Mouse (Mus musculus): ENCODE results near the gene Hoxc9.

The Hoxc9 gene

GRCm38 (mm10) chr15:102978615-102979515, 2.6 kb downstream of the Hoxc9 start:
- peak in 1 of 2 experiments; percentile 63 for DNase-seq

GRCm38 (mm10) chr15:102979936-102980335, 3.7 kb downstream of the Hoxc9 start:
- no peak for DNase-seq

- peak; percentile 39 to 48 for DNase-seq
Observed at GRCm38 (mm10) chr15:102980352-102980751, 4.1 kb downstream of the Hoxc9 start.

GRCm38 (mm10) chr15:102980912-102981311, 4.7 kb downstream of the Hoxc9 start:
- peak; percentile 44 to 60 for DNase-seq

- DNase-seq = peak; percentile 82 to 89
Observed at GRCm38 (mm10) chr15:102981379-102982288, 5.4 kb downstream of the Hoxc9 start.

GRCm38 (mm10) chr15:102983716-102984115, 7.5 kb downstream of the Hoxc9 start:
- DNase-seq = peak; percentile 55 to 62

- DNase-seq = peak; percentile 44 to 60
Observed at GRCm38 (mm10) chr15:102984521-102984920, 8.3 kb downstream of the Hoxc9 start.

GRCm38 (mm10) chr15:102984925-102985324, 8.7 kb downstream of the Hoxc9 start:
- DNase-seq = peak; percentile 43 to 62

GRCm38 (mm10) chr15:102987124-102987833, 11.0 kb downstream of the Hoxc9 start:
- DNase-seq = peak; percentile 97 to 99

- no peak for DNase-seq
Observed at GRCm38 (mm10) chr15:102988078-102988477, 11.8 kb downstream of the Hoxc9 start.

GRCm38 (mm10) chr15:102990461-102991397, 14.5 kb downstream of the Hoxc9 start, which contains the start of gene Hoxc8:
Hoxc8 (plus strand) TSS chr15:102990607.
- DNase-seq = peak; percentile 78 to 87

- no peak for DNase-seq
Observed at GRCm38 (mm10) chr15:102991782-102992181, 15.5 kb downstream of the Hoxc9 start.

GRCm38 (mm10) chr15:102992206-102992605, 16.0 kb downstream of the Hoxc9 start:
- DNase-seq = peak in 1 of 2 experiments; percentile 51

GRCm38 (mm10) chr15:102992863-102993262, 16.6 kb downstream of the Hoxc9 start:
- DNase-seq = no peak

GRCm38 (mm10) chr15:102996548-102996947, 20.3 kb downstream of the Hoxc9 start:
- no peak for DNase-seq

- peak in 1 of 2 experiments; percentile 57 for DNase-seq
Observed at GRCm38 (mm10) chr15:102997431-102997830, 21.2 kb downstream of the Hoxc9 start.

GRCm38 (mm10) chr15:102997939-102998355, 21.7 kb downstream of the Hoxc9 start, which contains the start of gene Hoxc6:
Hoxc6 (plus strand) TSS chr15:102998257.
- DNase-seq = peak; percentile 69 to 81

GRCm38 (mm10) chr15:102998608-102999182, 22.5 kb downstream of the Hoxc9 start:
- DNase-seq = no peak

- peak; percentile 92 to 96 for DNase-seq
Observed at GRCm38 (mm10) chr15:102999183-102999831, 23.1 kb downstream of the Hoxc9 start.

- peak; percentile 64 to 73 for DNase-seq
Observed at GRCm38 (mm10) chr15:102999955-103000354, 23.7 kb downstream of the Hoxc9 start.
